Mouse (Mus musculus): Measurements from ENCODE around the gene Exoc6b.
A peak's percentile ranks its signal among the peaks of the same experiment; 100 is the strongest.

GRCm38 (mm10) chr6:84926066-84926465, 143.2 kb downstream of the Exoc6b start:
- TF ChIP-seq CTCF (IDR thresholded peaks at IDR 0.05; ENCODE audit: low read depth): peak; percentile 63
- no peak for TF ChIP-seq EP300 (IDR thresholded peaks at IDR 0.05; ENCODE audit: low read depth)

Measured in heart, postnatal 0 days (tissue).